Mouse (Mus musculus) cerebellum, adult 2 months (tissue): Measurements from ENCODE around the gene Eri2.

ENCODE experiments used
- CTCF ChIP-seq: fragments of 200-500 bp; IDR thresholded peaks from 2 replicates; pipeline ENCODE4 v1.5.1; 2011; ENCODE audit warnings: low read depth, mild to moderate bottlenecking, control low read depth, low read length, moderate library complexity, borderline replicate concordance; ENCODE audit not compliant: insufficient read depth
- POLR2A ChIP-seq: fragments of 200-500 bp; IDR thresholded peaks from 2 replicates; pipeline ENCODE4 v1.6.1; 2011; ENCODE audit warnings: low read length, control low read depth, borderline replicate concordance; ENCODE audit not compliant: insufficient read depth

DNA sequence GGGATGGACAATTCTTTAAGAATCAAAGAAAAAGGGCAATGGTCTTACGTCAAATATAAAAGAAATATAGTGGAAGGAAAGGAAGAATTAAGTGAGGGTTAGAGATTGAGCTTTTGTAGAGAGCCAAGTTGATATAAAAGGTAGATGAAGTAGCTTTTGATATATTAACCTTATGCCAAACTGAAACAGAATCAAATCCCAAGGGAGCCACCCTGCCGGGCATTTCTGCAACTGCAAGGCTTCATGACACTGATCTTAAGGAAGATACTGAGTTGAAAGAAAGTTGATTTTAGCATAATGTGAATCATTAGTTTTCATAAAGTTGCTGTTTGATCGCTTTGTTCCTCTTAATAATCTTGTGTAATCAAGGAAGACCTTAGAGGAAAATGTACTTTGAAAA lies 4.8 kb downstream of the Eri2 start:
- TF ChIP-seq CTCF (no peak), POLR2A (no peak)
